Mouse (Mus musculus) granulocyte monocyte progenitor cell, adult 5-6 weeks (primary cell): ENCODE measurements around the gene Sparc. TPM values are rescaled to one million over a fixed set of nuclear protein-coding genes. Genes with fewer than 3 reads are reported as not detected.

Source experiments
- ATAC-seq: replicated peaks from 2 replicates; pipeline ENCODE4 v1.8.0; 2016; ENCODE audit warnings: mild to moderate bottlenecking, moderate TSS enrichment, inconsistent platforms; ENCODE audit not compliant: poor library complexity, severe bottlenecking
- total RNA-seq, 2 experiments: library from RNA; stranded (forward) in 1 of 2; stranded (reverse) in 1 of 2; fragments of 200-712, 200-1000 nt in 1 of 2; fragments of >200 nt in 1 of 2; fragmentation: Nextera tagmentation in 1 of 2; gene quantifications; 2 replicates each; pipeline ENCODE4 v1.2.3; 2014 to 2017

Sparc gene
- total RNA-seq, 2 experiments from 2014 or later, result 0.31 TPM; not detected in 1

DNA sequence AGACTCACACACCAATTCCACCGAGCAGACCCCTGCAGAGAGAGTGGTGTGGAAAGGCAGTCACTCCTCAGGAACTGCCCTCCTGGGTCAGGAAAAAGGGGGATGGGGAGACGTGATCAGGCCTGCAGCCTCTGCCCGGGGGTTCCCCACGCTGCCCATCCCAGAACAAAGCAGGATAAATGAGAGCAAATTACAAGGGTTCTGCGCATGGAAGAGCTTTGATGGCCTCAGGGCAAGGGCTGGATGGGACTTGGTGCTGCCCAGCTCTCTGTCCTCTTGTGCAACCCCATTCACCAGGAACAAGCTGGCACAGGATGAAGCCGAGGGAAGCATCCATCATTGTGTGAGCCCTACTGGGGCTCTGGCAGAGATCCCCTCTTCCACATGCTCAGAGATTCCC is 51.0 kb downstream of the Sparc start:
- ATAC-seq, result no peak

DNA sequence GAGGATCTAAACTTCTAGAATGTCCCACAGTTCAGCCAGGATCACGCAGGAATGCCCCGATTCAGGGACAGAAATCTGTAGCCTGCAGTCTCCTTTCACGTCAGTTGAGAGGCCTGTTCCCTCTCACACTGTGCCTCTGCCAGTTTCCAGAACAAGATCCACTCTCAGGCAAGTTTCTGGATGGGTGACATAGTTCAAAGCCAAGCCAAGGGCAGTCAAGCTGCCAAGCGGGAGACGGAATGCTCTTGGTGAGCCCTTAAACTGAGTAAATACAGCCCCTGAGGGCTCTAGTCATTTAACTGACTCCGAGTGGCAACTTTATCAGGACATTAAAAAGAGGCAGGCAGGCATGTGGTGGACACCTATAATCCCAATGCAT is 53.9 kb downstream of the Sparc start:
- ATAC-seq, result no peak

DNA sequence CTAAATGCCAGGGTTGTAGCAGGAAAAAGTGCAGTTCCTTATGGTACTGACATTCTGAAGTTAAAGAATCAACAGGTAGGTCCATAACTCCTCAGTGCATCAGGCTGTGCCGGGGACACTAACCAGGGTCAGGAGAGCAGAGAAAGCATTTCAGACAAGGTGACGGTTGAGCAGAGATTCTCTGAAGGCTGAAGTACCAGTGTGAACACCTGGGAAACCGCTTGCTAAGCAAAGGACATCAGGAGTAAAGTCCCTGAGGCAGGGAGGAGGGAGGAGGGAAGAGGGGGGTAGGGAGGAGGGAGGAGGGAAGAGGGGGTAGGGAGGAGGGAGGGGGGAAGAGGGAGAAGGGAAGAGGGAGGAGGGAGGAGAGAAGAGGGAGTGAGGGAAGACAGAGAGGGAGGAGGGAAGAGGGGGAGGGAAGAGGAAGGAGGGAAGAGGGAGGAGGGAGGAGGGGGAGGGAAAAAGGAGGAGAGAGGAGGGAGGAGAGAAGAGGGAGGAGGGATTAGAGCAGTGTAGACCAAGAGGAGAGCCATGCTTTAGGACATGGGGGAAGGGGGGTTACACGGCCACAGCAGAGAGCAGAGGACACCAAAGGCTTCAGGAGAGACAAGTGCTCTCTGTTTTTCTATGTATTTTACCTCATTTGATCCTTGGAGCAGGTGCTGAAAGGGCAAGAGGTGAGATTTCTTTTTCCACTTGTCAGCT is 54.4 kb downstream of the Sparc start:
- no peak for ATAC-seq

DNA sequence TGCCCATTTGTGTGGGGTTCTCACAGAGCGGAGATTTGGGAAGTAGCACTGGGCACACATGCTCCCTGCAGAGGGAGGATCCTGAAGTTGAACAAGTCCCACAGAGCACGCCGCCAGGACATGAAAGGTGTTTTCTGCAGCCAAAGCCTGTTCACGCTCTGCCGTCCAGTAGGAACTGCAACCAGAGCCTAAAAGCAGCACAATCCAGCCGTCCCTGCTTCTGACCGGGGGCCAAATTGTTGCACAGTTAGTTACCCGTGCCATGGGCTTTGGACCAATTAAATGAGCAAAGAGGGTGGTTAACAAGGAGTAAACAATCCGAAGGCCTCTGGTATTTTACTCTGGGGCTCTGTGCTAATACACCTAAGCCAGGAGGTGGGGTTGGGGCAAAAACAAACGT is 55.2 kb downstream of the Sparc start:
- no peak for ATAC-seq

DNA sequence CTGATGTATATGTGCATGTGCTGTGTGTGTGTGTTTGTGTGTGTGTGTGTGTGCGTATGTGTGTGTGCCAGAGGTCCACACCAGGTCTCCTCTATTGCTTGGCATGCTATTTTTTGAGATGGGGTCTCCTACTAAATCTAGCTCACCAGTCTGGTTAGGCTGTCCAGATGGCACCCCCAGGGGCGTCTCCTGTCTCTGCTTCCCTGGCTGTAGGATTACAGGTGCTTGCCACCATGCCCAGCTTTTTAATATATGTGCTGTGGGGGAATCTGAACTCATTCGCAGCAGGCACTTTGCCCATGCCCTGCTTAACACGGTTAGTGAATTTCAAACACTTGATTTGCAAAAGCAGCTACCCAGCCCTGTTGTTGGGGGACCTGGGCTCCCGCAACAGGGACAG is 57.1 kb downstream of the Sparc start:
- no peak for ATAC-seq

DNA sequence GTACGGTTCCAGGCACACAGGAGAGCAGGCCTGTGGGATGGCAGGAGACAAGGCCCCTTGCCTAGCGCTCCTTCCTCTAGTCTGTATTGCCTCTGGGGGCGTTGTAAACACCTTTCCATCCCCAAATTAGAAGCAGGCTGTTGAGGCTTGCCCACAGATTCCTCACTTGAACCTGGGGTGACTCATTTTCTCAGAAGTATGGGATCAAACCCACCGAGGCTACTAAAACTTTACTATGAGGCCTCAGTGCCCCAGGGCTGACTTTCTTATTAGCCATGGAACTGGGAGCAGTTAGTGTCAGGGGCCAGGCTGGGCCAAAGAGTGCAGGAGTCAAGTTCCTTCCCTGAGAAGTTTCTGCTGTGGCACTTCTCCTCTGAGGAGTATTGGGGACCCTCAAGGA is 57.7 kb downstream of the Sparc start:
- no peak for ATAC-seq

DNA sequence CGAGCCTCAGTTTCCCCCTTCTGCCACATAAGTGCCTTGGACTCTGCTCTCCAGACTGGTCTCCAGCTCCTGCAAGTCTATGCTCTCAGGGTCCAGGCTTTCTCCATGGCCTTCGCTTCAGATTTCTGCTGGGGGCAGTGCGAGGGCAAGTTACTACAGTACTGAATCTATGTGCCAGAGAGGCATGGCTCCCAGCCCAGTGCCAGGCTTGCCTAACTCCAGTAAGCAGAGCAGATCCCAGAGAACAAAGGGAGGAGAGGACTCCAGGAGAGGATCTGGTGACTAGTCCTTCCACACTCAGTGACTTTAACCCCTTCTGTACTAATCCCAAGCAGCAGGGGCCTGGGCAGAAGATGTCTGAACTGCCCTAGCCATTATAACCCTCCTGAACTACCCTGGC is 58.3 kb downstream of the Sparc start:
- no peak for ATAC-seq

DNA sequence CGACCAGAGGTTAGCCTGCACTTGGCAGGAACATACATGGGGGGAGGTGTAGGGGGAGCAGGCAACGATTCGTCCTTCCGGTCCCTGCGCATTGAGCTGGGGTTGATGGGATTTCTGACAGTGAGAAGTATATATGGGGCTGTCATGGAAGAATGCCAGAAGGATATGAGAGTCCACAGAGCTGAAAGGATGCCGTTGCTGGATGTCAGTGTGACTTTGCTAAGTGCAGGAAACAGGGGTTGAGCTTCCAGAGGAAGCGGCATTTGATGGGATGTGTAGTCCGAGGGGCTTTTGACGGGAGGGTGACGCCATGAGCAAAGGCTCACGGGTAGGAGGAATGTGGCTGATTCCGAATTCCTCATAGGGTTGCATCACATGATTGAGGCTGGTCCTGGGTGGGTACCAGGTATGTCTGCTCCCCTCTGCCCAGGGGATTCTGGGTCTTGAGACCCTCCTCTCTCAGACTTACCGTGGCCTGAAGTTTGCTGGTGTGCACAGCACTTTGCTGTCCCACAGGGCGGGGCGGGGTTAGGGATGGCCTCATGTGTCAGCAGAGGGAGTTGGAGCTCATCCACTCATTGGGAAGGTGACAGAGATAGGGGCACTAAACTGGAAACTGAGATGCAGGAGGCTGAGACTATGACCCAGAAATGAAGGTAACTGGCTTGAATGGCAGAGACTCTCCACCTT is 64.7 kb downstream of the Sparc start:
- ATAC-seq, result no peak

DNA sequence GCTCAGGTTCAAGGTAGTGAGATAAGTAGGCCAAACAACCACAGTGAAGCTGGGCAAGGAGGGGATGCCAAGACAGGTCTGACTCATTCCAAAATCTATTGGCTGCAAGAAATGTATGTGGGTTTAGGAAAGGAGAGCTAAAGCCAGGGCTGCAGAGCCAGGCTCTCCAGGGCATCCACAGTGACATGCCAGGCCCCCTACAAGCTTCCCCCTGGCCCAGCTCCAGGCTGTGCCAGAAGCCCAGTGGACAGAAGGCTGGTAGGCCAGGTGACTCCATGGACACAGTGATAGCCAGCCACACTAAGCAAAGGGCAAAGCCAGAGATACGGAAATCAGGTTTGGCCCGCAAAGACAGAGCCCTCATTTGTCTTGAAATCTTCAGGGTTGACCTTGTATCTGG is 66.1 kb downstream of the Sparc start:
- ATAC-seq, result no peak

Other genes with a start within 250 kb of the Sparc start
- 6.5 and 7.6 TPM in 2 replicates for gene Slc36a2, start 238.1 kb downstream of the Sparc start, total RNA-seq (2014; fragmentation: Nextera tagmentation)
- 1.9 and 2.8 TPM in 2 replicates for gene Slc36a2, start 238.1 kb downstream of the Sparc start, total RNA-seq (2017)
- 52.6 and 53.3 TPM in 2 replicates for gene Slc36a1, start 218.8 kb downstream of the Sparc start, total RNA-seq (2014; fragmentation: Nextera tagmentation)
- 11.4 and 12.9 TPM in 2 replicates for gene Slc36a1, start 218.8 kb downstream of the Sparc start, total RNA-seq (2017)
- gene Fat2, start 86.6 kb downstream of the Sparc start, total RNA-seq (2014; fragmentation: Nextera tagmentation), result not detected in 2 replicates
- not detected in 2 replicates for gene Fat2, start 86.6 kb downstream of the Sparc start, total RNA-seq (2017)
- gene Atox1, start 38.1 kb upstream of the Sparc start, total RNA-seq (2014; fragmentation: Nextera tagmentation), result 164 and 224 TPM in 2 replicates
- 52.8 and 89.1 TPM in 2 replicates for gene Atox1, start 38.1 kb upstream of the Sparc start, total RNA-seq (2017)
- gene G3bp1, start 46.5 kb upstream of the Sparc start, total RNA-seq (2014; fragmentation: Nextera tagmentation), result 87.8 and 97.3 TPM in 2 replicates
- 130 and 133 TPM in 2 replicates for gene G3bp1, start 46.5 kb upstream of the Sparc start, total RNA-seq (2017)
- not detected in 2 replicates for gene Glra1, start 185.0 kb upstream of the Sparc start, total RNA-seq (2014; fragmentation: Nextera tagmentation)
- gene Glra1, start 185.0 kb upstream of the Sparc start, total RNA-seq (2017), result not detected in 2 replicates